Mouse (Mus musculus) embryo, embryonic 11 days (tissue): Measurements from ENCODE around the gene Tex21.
"Not testable (repeated sequence)": the region's sequence is repeated elsewhere in the genome, so short reads cannot be mapped to it uniquely, and the experiment has no call there.

ENCODE experiments used
- DNase-seq: peaks from one replicate; pipeline ENCODE4 v3.0.0-alpha.2; 2015

Gene Tex21

DNA sequence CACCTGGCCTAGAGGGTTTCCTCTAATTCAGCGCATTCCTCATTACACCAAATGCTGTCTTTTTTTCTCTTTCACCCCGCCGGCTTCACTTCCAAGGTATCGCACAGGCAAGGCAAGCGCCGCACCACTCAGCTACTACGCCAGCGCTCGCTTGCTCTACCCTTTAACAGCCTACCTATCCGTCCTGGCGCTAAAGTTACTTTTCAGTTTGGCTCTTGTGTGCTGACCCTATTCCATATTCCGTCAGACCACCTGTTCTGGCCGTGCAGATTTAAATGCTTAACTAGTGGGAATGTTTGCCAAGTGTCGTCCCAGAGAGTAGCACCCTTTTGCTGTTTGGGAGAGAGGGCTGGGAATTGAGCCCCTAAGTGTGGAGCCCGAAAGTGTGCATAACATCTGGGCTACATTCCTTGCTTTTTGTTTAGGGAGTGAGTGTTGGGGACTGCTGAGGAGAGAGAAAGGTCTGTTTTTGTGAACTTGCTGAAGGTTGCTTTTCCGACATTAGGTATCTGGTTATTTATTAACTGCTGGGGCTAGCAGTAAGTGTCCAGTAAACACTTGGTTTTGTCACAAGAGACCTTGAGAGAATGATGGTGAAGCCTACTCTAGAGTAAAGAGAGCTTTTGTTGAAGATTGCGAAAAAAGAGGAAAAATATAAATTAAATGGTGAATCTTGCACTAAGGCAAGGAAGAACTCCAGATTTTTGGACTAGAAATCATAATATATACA, 9.7 kb upstream of the Tex21 start:
- DNase-seq: peak; percentile 36

- no peak for DNase-seq
These were observed 8.9 kb upstream of the Tex21 start for GRCm38 (mm10) chr12:76255499-76255875.

DNA sequence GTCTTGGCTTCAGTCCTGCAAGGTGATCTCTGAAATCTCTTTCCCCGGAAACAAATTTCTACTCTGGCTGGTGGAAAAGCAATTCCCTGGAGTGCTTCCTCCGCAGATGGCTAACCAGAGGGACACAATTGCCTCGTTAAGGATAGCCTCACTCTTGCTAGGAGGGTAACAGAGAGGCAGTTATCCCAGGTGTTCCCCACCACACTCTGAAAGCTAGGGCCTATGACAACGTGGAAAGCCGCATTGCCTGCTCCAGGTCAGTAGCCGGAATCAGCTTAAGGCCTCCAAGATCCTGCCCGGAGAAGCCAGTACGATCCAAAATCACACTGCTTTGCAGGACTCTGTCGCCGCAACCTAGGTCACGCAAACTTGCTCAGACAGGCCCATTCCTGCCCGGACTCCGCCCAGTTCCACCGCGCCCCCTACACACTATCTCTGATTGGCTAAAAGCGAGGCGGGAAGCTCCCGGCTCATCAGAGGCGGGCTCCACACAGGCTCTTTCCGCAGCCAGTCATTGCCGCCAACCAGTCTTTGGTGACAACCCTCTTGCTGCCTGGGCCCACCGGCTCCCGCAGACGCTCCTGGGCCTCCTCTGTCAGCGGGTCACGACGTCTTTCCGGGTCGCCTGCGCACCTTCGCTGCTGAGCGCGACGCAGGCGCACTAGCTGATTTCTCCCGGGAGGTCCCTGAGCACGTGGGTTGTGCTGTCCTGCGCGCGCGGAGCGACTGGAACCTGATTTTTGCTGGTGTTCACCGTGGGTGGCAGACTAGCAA, 8.4 kb upstream of the Tex21 start, which contains the start of gene Mthfd1:
TSS of gene Mthfd1 (plus strand) at position 574 of the 774 bp plus-strand sequence.
- DNase-seq: peak; percentile 95

DNA sequence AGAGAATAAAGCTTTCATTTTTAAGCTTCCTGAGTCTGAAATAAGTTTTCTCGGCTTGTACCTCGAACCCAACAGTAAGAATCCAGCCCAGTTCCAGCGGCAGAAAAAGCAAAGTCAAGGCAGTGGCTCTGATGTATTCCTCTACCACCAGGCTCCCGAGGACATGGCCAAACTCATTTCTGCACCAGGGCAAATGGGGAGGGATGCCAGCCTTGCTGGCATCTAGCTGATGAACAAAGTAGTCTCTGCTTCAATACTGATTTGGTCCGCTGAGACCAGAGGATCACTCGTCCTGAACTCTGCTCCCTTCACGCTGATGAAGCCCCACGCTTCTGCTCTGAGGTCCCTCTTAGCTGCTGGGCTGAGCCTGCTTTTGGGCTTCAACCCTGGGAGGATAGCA, 7.4 kb upstream of the Tex21 start:
- no peak for DNase-seq

GRCm38 (mm10) chr12:76253591-76253990, 7.0 kb upstream of the Tex21 start:
- DNase-seq: no peak

- DNase-seq: no peak
These were observed 6.5 kb upstream of the Tex21 start for GRCm38 (mm10) chr12:76253090-76253489.

GRCm38 (mm10) chr12:76244981-76245380, 1.6 kb downstream of the Tex21 start:
- no peak for DNase-seq

DNA sequence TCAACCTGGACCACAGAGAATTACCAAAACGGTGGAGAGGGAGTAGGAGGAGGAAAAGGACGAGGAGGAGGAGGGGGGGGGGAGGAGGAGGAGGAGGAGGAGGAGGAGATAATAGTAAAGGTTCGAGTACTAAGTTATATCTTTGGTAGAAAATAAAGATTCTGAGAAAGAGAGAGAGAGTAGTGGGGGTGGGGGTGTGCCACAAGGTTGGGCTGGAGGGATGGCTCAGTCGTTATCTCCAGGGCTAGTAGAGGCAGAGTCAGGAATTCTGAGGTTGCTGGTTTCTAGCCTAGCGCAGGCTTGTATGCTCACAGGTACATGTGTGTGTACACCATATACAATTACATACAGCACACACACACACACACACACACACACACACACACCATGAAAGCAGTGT, 4.7 kb downstream of the Tex21 start:
- no peak for DNase-seq

DNA sequence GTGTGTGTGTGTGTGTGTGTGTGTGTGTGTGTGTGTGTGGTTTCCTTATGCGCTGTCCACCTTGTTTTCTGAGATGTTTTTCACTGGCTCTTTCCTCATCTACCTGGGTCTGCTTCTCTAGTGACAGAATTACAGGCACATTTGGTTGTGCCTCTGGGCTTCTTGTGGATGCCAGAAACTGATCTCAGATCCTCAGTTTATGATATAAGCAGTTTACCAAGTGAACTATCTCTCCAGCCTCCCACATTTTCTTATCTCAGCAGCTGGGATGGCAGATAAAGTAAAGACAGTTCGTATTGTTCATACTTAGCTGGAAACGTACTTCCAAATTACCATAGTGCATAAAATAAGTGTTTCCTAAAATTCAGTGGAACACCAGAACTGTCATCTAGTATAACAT, 5.5 kb downstream of the Tex21 start:
- DNase-seq: no peak

- no peak for DNase-seq
These were observed 5.9 kb downstream of the Tex21 start for GRCm38 (mm10) chr12:76240670-76241069.

DNA sequence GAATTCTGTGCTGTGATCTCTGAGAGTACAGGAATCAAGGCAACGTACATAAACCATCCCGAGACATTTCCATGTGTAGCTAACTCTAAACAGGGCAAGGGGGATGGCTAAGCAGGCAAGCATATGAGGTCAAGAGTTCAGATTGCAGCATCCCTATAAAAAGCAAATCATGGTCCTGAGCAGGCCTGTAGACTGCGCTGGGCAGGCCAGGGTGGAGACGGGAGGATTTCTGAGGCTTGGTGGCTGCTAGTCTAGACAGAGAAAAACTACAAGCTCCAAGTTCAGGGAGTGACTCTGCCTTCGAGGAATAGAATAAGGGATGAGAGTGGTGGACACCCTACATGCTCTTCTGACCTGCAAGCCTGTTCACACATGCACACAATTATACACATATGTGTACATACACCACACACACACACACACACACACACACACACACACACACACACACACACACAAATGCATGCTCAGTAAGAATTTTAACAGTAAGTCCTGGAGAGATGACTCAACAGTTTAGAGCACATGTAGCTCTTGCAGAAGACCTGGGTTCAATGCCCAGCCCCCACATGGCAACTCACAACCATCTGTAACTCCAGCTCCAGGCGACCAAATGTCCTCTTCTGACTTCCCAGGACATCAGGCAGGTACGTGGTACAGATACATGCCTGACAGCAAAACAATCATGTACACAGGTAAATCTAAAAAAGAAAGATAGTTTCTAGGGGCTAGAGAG, 6.5 kb downstream of the Tex21 start:
- no peak for DNase-seq

- no peak for DNase-seq
These were observed 7.3 kb downstream of the Tex21 start for GRCm38 (mm10) chr12:76239145-76239838.

- no peak for DNase-seq
These were observed 11.3 kb downstream of the Tex21 start for GRCm38 (mm10) chr12:76235253-76235652.

GRCm38 (mm10) chr12:76230644-76231043, 15.9 kb downstream of the Tex21 start:
- no peak for DNase-seq

GRCm38 (mm10) chr12:76222104-76222503, 24.4 kb downstream of the Tex21 start:
- not testable (repeated sequence) for DNase-seq

- DNase-seq: no peak
These were observed 29.8 kb downstream of the Tex21 start for GRCm38 (mm10) chr12:76216716-76217115.

DNA sequence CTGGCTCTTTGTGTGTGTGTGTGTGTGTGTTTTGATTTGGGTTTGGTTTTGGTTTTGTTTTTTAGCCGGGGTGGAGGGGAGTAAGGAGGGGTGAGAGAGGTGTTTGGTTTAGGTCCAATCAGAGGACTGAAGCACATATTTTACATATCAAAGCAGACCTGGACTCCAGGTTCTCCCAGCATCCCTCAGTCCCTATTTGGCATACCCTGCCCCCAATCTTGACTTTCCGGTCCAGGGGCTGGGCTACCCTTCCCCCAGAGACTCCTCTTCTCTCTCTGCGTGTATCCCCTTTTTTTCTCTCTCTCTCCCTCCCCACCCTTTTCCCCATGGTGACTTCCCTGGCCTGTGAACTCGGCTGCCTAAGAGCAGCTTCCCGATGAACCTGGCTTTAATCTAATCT, 31.4 kb downstream of the Tex21 start:
- no peak for DNase-seq

DNA sequence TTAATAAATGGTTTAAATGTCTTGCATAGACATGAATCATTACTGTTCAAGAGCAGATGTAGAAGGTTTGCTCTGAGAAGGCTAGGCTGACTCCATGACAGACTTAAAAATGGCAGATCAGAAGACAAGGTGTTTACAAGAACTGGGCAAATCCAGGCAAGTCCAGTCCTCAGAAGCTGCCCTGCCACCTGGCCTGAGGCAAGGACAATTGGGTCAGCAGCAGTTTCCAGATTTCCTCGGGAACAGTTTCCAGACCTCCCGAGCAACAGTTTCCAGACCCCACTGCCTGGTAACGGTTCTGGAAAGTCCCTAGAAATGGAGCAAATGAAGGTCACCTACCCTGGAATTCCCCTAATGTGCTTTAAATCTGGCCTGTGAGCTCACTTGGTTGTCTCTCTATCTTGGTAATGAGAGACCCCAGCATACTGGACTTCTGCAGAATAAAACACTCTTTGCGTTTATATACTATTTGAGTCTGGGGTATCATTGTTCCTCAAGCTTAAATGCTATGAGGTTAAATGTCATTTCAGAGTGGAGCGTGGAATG, 37.0 kb downstream of the Tex21 start:
- no peak for DNase-seq

DNA sequence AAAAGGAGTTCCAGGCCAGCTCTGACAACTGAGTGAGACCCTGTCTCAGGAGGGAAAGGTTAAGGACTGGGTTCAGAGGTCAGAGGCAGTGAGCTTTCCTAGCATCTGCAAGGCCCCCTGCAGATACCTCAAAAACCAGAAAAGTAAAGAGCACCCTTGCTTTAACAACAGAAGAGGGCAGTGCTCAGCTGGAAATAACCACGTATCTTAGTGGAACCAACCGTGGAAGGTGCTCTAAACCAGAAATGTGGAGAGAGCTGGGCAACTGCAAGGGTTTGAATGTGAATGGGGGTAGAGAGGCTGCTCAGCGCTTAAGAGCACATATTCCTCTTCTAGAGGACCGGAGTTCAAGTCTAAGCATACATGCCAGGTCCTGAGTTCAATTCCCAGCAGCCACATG, 46.2 kb downstream of the Tex21 start:
- DNase-seq: no peak

DNA sequence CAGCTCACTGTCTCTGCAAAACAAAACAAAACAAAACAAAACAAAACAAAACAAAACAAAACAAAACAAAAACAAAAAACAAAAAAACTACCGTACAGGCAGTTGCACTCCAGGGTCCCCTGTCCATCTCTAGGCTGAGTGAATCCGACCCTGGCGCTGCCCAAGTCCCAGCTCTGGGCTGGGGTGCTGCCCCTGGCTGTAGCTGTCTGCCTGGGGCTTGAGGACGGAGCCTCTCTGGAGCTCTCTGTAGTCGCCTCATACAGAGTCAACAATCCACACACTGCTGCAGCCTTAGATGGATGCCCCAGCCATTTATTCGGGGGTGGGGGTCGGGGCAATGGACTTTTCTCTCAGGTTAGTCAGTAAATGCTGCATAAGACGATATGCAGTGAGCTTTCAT, 49.5 kb downstream of the Tex21 start:
- DNase-seq: no peak

DNA sequence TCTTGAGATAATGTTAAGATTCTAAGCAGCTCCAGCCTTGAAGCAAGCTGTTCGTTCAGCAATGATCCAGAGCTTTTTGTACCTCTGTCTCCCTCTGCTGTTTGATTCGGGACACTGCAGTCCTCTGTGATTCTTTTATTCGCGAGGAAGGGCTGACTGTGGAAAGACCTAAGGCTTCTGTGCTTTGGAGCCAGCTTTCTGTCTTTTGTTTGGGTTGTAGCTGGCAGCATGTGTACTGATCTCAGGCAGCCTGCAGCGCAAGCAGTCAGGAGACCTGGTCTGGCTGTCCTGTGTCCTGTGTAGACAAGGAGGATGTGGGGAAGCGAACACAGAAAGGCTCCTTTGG, 49.9 kb downstream of the Tex21 start:
- peak; percentile 82 for DNase-seq

DNA sequence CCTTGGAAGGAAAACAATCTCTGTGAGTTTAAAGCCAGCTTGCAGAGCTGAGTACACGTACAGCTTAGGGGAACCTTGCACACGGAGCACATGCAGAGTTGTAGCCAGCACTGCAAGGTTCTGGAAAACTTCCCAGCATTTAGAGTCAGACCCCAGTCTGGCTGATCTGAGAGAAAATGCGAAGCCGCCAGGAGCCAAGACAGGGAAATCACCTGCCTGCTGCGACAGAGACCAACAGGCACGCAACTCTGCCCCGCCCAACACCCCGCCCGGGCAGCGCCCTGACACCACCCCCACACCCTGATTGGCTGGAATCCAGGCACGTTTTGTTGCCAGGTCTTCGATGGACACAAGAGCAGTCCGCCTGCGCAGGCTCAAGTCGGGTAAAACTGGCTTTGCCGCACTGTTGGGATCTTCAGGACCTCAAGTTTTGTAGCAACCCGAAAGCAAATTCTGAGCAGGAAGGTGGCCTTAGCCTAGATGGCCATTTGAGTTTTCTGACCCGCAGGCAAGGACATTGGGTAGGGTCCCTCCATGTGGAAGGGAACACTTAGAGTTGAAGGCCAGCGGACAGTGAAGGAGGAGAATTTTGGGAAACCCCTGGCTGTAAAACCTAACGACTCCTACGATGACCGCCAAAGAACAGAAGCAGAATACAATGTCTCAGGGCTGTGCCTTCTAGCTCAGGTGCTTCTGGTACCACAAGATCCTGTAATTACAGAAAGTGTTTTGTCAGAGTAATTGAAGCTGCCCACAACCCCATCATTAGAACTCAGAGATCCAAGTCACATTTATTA, 50.4 kb downstream of the Tex21 start:
- peak; percentile 91 for DNase-seq
